ENCODE assay signal across 13 mouse cellular contexts in the genomic region with DNA sequence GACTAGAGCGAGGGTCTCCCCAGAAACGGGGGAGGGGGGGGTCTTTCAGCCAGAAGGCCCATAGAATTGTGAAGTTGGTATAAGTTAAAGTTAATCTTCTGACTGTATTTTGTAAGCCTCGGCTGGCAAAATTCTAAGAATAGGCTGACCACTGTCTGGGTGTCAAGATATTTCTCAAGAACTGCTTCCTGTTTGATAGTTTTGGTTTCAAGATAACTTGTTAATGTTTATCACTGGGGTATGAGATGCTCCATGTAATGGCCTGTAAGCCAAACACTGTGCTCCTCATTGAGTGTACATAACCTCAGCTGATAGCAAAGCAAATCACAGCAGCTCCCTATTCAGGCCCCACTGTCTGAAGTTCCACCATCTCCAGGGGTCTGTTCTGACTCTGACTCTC.
DNase-seq lines count a peak whose midpoint lies in the region; ATAC-seq and TF ChIP-seq lines count a peak whose summit lies in the region.
"Had no signal": no experiment of that assay in that cellular context is flagged by ENCODE, and none has a peak within 500 bp of the region (broad histone marks: within the 10 kb centered on the region; RNA-seq: fewer than 3 reads in every experiment).

No protein-coding gene starts in this region.

- no peak for DNase-seq in heart, embryonic 10.5 days (ENCODE audit: low spot score)
- DNase-seq in heart, postnatal 36 days = no peak
- peak; percentile 37 for DNase-seq in lung, postnatal 36 days
- DNase-seq in lung, postnatal 4 days = no peak
- no peak for DNase-seq in liver, embryonic 13.5 days
- DNase-seq in left cerebral cortex, adult 2 months (ENCODE audit: extremely low spot score in 1 of 2, low spot score in 2 of 2) = no peak
- DNase-seq in layer of hippocampus, postnatal 25 days (ENCODE audit: extremely low spot score in 1 of 2, low spot score in 1 of 2) = no peak
- DNase-seq in adrenal gland, postnatal 14 days = no peak
- DNase-seq: adrenal gland, adult 2 months; gastrocnemius, postnatal 36 days; heart, postnatal 4 days; right cerebral cortex, postnatal 25 days had no signal

- H3K4me2 ChIP-seq in liver, embryonic 13.5 days = 0 out of 2 replicates have a peak overlapping the region, but pooled peaks have one; percentile 13

- no peak for ATAC-seq in liver, embryonic 13.5 days (ENCODE audit: low read depth)
- ATAC-seq: forebrain, embryonic 16.5 days had no signal

- H3K27ac ChIP-seq in heart, embryonic 10.5 days = peak overlapping the region; percentile 52; the same call in 1 of the 2 replicates
- no peak overlapping the region for H3K27ac ChIP-seq in liver, embryonic 13.5 days
- H3K27ac ChIP-seq in left cerebral cortex, adult 2 months = no peak overlapping the region

- peaks cover 25% of the 10 kb centered on the region for H3K4me1 ChIP-seq in heart, embryonic 10.5 days
- peaks cover 38% of the 10 kb centered on the region for H3K4me1 ChIP-seq in liver, embryonic 13.5 days (replicated peaks)

- no peaks in the 10 kb centered on the region for H3K9me3 ChIP-seq in heart, embryonic 10.5 days
- H3K9me3 ChIP-seq in liver, embryonic 13.5 days (replicated peaks) = no peaks in the 10 kb centered on the region

- no peaks in the 10 kb centered on the region for H3K36me3 ChIP-seq in heart, embryonic 10.5 days
- no peaks in the 10 kb centered on the region for H3K36me3 ChIP-seq in liver, embryonic 13.5 days

- no peaks in the 10 kb centered on the region for H3K27me3 ChIP-seq in heart, embryonic 10.5 days (ENCODE audit: insufficient read depth, poor library complexity, severe bottlenecking)
- H3K27me3 ChIP-seq in liver, embryonic 13.5 days = 0 out of 2 replicates have a peak, but pooled peaks cover 3% of the 10 kb centered on the region

- H3K4me3 ChIP-seq in heart, embryonic 10.5 days = no peak overlapping the region
- H3K4me3 ChIP-seq in liver, embryonic 13.5 days (replicated peaks) = no peak overlapping the region
- no peak overlapping the region for H3K4me3 ChIP-seq in left cerebral cortex, adult 2 months

- H3K9ac ChIP-seq in liver, embryonic 13.5 days = no peak overlapping the region

- 42% methylated on average over 3 of the region's 3 CpGs for WGBS in heart, embryonic 10.5 days
- 13% methylated on average over 3 of the region's 3 CpGs for WGBS in liver, embryonic 13.5 days (ENCODE audit: insufficient replicate concordance)

- no peak for TF ChIP-seq CTCF in left cerebral cortex, adult 2 months (IDR thresholded peaks at IDR 0.05)

- intact Hi-C loops in heart, postnatal 36 days (cut with DNase I) = loop anchor here (1.0 kb wide), 1 partner anchor 49 kb away; no protein-coding TSS in a partner anchor
- intact Hi-C loops in left cerebral cortex, adult 2 months (cut with DNase I) = loop anchor here (2.0 kb wide), 1 partner anchor 49 kb away; no protein-coding TSS in a partner anchor
